Mouse (Mus musculus) adrenal gland (tissue): ENCODE data around the gene Cntnap1.
"Not testable (repeated sequence)": the region's sequence is repeated elsewhere in the genome, so short reads cannot be mapped to it uniquely, and the experiment has no call there.

Source experiments
- intact Hi-C: fragments of 180-260 bp; cut with DNase I; formaldehyde crosslinking; loops from one replicate; pipeline ENCODE4 v1.15.1; 2025
- long read RNA-seq, 2 experiments: library from polyadenylated mRNA; unstranded; transcript quantifications; one replicate each; pipeline ENCODE4 v2.0.0; 2020; ENCODE audit warnings: borderline replicate concordance in 1 of 2; ENCODE audit not compliant: insufficient replicate concordance in 1 of 2

Cntnap1 gene
- long read RNA-seq, experiment 1, result 0 reads
- long read RNA-seq, experiment 2, result 0 reads

GRCm38 (mm10) chr11:101170354-101170810 lies at the start of gene Cntnap1:
Gene Cntnap1, plus strand, starts transcription at chr11:101170523.
- intact Hi-C loops, result loop anchor here (5.0 kb wide), 1 partner anchor 33 kb away; no protein-coding TSS in a partner anchor

DNA sequence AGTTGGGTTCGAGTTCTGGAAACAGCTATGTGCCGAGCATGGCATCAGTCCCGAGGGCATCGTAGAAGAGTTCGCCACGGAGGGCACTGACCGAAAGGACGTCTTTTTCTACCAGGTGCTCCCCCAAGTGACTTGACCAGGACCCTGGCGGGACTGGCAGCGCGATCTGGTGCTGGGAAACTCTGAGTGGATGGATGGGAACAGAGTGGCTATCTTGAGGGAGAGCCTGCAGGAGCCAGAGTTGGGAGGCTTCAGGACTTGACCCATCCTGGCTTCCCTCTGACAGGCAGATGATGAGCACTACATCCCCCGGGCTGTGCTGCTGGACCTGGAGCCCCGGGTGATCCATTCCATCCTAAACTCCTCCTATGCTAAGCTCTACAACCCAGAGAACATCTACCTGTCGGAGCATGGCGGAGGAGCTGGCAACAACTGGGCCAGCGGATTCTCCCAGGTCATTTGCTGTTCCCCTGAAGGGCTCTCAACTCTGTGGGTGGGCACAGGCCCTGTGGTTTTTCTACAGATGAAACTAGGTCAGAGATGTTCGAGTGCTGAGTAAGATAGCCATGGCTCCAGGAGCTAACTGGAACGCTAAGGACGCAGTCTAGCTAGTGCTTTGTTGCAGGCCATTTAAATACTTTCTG lies 49.7 kb upstream of the Cntnap1 start:
- intact Hi-C loops, result no loop called here

DNA sequence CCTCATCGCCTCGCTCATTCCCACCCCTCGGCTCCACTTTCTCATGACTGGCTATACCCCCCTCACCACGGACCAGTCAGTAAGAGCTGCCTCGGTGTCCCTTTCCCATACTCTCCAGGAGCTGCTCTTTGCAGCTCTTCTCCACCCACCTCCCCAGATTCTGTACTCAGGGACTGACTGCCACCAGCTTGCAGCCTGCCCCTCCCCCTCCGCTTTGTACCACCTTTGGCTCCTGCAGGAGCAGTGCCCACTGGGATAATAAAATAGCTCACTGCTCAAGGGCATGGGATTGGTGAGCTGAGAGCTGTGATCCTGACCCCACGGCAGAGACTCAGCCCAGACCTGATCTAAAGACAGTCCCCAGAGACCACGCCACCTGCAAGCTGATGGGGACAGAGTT lies 45.8 kb upstream of the Cntnap1 start:
- intact Hi-C loops, result not testable (repeated sequence)

DNA sequence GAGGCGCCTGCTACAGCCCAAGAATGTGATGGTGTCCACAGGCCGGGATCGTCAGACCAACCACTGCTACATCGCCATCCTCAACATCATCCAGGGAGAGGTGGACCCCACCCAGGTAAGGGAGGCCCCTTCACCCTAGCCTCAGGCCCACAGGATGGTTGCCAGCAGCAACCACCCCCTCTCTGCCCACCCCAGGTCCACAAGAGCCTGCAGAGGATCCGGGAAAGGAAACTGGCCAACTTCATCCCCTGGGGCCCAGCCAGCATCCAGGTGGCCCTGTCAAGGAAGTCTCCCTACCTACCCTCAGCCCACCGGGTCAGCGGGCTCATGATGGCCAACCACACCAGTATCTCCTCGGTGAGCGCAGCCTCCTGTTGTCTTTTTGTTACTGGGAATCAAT lies 45.3 kb upstream of the Cntnap1 start:
- intact Hi-C loops, result not testable (repeated sequence)

- intact Hi-C loops, result no loop called here
These were observed 43.2 kb upstream of the Cntnap1 start for GRCm38 (mm10) chr11:101127075-101127474.

- intact Hi-C loops, result no loop called here
These were observed 41.2 kb upstream of the Cntnap1 start for GRCm38 (mm10) chr11:101128996-101129577.

DNA sequence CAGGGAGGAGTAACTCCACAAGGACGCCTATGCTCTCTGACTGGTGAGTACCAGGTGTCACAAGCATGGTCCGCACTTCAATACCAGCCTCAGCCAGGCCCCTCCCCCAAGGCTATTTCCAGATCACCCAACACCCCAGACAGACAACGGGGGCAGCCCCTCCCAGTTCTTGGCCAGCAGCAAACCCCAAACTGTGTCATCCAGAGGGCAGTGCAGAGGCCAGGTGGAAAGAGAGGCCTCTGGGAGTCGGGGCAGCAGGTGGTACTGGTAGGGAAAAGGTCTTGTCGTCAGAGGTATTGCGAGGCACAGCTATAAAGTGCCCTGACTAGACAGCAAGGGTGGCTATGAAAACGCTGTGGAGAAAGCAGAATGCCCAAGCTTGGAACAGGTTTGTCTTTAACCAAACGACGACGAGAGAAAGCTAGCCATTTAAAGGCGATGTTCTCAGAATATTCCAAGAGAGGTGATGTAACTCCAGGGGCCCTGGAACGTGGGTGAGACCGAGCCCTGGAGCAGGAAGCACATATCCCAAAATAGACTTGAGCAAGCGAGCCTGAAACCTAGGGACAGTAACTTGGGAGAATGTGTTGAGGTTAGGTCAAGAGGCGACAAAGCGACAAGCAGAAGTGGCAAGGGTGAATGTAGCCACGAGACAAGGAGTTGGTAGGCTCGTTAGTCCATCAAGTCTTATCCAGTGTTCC lies 40.1 kb upstream of the Cntnap1 start:
- intact Hi-C loops, result no loop called here

DNA sequence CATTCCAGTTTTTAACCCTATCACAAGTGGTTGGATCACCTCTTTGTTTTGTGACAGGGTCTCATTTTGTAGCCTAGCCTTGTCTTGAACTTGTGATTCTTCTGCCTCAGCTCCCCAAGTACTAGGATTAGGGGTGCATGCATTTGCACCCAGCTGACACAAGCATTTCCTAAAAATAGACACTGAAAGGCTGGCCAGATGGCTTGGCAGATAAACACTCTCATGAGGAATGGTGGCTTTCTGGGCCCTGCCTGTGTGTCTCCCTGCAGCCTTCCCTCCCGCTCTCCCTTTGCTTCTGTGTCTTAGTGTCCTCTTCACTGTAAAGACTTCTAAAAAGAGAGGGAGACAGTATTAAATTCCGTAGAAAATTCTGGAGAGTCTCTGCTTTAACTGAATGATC lies 39.1 kb upstream of the Cntnap1 start:
- intact Hi-C loops, result no loop called here

GRCm38 (mm10) chr11:101131701-101132100 lies 38.6 kb upstream of the Cntnap1 start:
- intact Hi-C loops, result no loop called here

DNA sequence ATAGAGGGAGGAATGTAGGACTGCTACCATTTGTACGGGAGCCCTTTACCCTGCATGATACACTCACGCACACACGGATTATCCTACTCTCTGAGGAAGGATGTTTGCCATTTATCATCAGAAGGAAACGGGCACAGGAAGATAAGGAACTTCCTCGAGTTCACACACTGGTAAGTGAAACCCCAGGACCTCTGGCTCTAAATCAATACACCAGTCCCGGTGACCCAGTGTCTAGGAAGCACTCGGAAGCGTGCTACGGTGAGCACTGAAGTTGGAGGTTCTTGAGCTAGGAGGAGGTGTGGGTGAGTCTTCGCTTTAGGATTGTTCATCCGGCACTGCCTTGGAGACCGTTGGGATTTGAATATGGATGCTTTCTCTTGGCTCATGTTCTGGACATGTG lies 37.3 kb upstream of the Cntnap1 start:
- intact Hi-C loops, result no loop called here

- intact Hi-C loops, result no loop called here
These were observed 36.0 kb upstream of the Cntnap1 start for GRCm38 (mm10) chr11:101134217-101134865.

DNA sequence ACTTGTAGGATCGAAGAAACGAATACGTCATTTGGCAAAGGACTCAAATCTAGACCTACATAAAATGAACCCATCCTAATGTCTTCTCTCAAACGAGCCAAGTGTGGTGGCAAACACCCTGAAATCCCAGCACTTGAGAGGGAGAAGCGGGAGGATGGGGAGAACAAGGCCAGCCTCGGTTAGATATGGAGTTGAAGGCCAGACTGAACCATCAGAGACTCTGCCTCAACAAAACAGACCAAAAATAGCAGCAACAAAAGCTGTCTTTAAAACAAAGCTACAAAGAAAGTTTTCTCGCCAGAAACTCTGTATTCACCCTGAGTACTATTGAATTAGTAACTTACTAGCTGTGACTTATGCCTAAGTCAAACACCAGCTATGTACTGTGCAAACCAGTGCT lies 33.3 kb upstream of the Cntnap1 start:
- intact Hi-C loops, result loop anchor here (5.0 kb wide), 1 partner anchor 35 kb away; the partner anchor contains the start of genes Cntnap1 and Plekhh3

GRCm38 (mm10) chr11:101138536-101139181 lies 31.7 kb upstream of the Cntnap1 start:
- intact Hi-C loops, result loop anchor here (5.0 kb wide), 1 partner anchor 34 kb away; the partner anchor contains the start of genes Cntnap1 and Plekhh3

DNA sequence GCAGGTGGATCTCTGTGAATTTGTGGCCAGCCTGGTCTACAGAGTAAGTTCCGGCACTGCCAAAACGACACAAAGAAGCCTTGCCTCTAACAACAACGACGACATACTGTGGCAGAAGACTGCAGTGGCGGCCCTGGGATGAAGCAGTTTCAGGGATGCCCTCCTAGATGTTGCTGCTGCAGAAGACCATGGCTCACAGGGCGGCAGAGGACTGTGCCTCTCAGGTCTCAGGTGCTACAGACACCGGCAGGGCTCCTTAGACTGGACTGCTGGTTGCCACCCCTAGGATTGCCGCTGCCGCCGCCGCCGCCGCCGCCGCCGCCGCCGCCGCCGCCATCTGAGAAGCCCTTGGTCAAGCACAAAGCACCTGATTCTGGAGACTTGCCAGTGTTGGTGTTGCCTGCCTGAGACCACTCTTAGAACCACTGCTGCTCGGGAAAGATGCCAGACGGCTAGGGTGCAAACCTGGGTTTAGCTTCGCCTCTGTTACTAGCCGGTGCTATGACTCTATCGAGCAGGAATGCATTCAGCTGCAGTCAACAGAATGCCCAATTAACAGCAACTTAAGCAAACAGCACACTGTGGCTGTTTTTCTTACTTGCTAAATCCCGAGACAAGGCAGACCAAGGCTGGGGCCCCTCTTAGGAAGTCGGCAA lies 30.0 kb upstream of the Cntnap1 start:
- intact Hi-C loops, result no loop called here

GRCm38 (mm10) chr11:101141088-101141487 lies 29.2 kb upstream of the Cntnap1 start:
- intact Hi-C loops, result no loop called here

DNA sequence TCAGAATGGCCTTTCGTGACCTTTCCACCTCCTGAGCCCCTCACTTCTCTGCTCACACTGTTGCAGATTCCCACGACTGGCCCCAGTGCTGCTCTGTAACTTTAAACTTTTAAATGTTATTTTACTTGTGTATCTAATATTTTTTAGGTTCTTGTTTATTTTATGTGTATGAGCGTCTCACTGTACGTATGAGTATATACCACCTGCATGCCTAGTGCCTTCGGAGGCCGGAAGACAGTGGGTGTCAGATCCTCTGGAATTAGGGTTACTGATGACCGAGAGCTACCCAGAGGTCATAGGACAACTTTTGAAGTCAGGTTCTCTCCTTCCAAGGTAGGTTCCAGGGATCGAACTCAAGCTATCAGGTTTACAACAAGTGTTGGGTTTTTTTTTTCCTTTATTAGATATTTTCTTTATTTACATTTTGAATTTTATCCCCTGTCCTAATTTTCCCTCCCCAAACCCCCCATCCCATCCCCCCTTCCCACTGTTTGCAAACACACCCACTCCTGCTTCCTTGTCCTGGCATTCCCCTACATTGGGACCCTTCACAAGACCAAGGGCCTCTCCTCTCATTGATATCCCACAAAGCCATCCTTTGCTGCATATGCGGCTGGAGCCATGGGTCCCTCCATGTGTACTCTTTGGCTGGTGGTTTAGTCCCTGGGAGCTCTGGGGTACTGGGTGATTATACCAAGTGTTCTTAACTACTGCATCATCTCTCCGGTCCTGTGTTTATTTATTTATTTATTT lies 27.9 kb upstream of the Cntnap1 start:
- intact Hi-C loops, result no loop called here

- intact Hi-C loops, result no loop called here
These were observed 26.7 kb upstream of the Cntnap1 start for GRCm38 (mm10) chr11:101143338-101144225.

- intact Hi-C loops, result no loop called here
These were observed 23.9 kb upstream of the Cntnap1 start for GRCm38 (mm10) chr11:101146377-101146776.

- intact Hi-C loops, result no loop called here
These were observed 21.6 kb upstream of the Cntnap1 start for GRCm38 (mm10) chr11:101148751-101149150.
